Mouse (Mus musculus): Measurements from ENCODE around the gene B3galt1. TPM values are rescaled to one million over a fixed set of nuclear protein-coding genes. Genes with fewer than 3 reads are reported as not detected.

Gene B3galt1
- polyA plus RNA-seq, 1 experiment from 2014 or later = 8.9 TPM

GRCm38 (mm10) chr2:67627667-67628066 lies 62.0 kb downstream of the B3galt1 start:
- 0 out of 2 replicates have a peak, but pooled peaks cover 4% of the 10 kb centered on the region for H3K9me3 ChIP-seq (ENCODE audit: control insufficient read depth, low read length)
- H3K4me3 ChIP-seq (ENCODE audit: control insufficient read depth in 1 of 2, insufficient read depth in 1 of 2, low read depth in 1 of 2, low read length in 2 of 2) = no peak overlapping the region
- peaks cover 10 to 16% of the 10 kb centered on the region in 2 experiments for H3K4me1 ChIP-seq (ENCODE audit: control insufficient read depth in 2 of 2, insufficient read depth in 2 of 2, low read length in 2 of 2)
- no peak for ATAC-seq (ENCODE audit: insufficient number of reproducible peaks, insufficient read depth, low FRiP score, low read depth)
- H3K36me3 ChIP-seq (ENCODE audit: control insufficient read depth, insufficient read depth, low read length) = no peaks in the 10 kb centered on the region
- no peaks in the 10 kb centered on the region for H3K27me3 ChIP-seq (ENCODE audit: control insufficient read depth, insufficient read depth, low read length)
- H3K4me2 ChIP-seq (ENCODE audit: low read length) = peak overlapping the region; percentile 53
- 14% methylated on average over 3 of the region's 3 CpGs for WGBS
- H3K27ac ChIP-seq (replicated peaks in 1 of 2; ENCODE audit: control insufficient read depth in 1 of 2, insufficient read depth in 1 of 2, low read depth in 2 of 2, low read length in 2 of 2) = peak overlapping the region; percentile 41 to 89
- H3K9ac ChIP-seq (ENCODE audit: low read length) = no peak overlapping the region

DNA sequence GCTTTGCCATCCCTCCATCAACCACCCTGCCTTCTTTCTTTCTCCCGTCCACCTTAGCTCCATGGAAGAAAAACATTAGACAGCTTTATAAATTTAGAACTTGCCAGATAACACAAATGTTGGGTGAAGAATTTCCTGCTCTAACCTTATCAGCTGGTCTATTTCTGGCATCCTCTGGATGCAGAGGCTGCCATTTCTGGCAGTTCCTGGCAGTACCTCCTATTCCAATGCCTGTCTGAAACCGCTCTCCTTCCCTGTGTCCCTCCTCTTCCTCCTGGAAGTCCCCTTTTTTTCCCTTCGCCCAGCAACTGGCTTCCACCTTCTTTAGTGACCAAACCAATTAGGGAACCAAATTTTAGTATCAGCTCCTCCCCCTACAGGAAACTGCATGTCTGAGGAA lies 62.6 kb downstream of the B3galt1 start:
- H3K4me2 ChIP-seq (ENCODE audit: low read length) = peak overlapping the region; percentile 53

DNA sequence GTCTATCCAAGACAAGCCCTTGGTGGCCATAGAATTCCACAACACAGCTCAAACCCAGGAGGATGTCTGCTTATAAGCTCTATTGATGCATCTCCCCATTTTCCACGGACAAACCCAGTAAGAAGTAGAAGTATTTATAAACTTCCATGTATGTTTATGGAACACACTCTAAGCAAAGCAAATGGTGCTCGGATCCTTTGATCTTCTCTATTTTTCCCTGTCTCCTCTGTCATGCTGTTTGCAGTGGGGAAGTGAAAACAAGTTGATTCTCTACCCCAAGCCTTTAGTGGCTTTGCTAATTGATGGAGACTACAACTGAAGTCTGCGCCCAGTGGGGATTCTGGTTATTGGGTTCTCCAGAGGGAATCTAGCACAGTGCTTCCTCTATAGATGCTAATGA lies 89.2 kb downstream of the B3galt1 start:
- no peak overlapping the region for H3K4me2 ChIP-seq (ENCODE audit: low read length)
- H3K4me3 ChIP-seq (ENCODE audit: control insufficient read depth in 1 of 2, insufficient read depth in 1 of 2, low read depth in 1 of 2, low read length in 2 of 2) = no peak overlapping the region
- no peaks in the 10 kb centered on the region for H3K9me3 ChIP-seq (ENCODE audit: control insufficient read depth, low read length)
- ATAC-seq (ENCODE audit: insufficient number of reproducible peaks, insufficient read depth, low FRiP score, low read depth) = no peak
- no peaks in the 10 kb centered on the region for H3K4me1 ChIP-seq (ENCODE audit: control insufficient read depth in 2 of 2, insufficient read depth in 2 of 2, low read length in 2 of 2)
- H3K36me3 ChIP-seq (ENCODE audit: control insufficient read depth, insufficient read depth, low read length) = no peaks in the 10 kb centered on the region
- no peaks in the 10 kb centered on the region for H3K27me3 ChIP-seq (ENCODE audit: control insufficient read depth, insufficient read depth, low read length)
- no peak overlapping the region for H3K9ac ChIP-seq (ENCODE audit: low read length)
- WGBS = 71% methylated on average over 3 of the region's 3 CpGs
- H3K27ac ChIP-seq (replicated peaks in 1 of 2; ENCODE audit: control insufficient read depth in 1 of 2, insufficient read depth in 1 of 2, low read depth in 2 of 2, low read length in 2 of 2) = no peak overlapping the region

More for the DNA sequence above, 62.6 kb downstream of the B3galt1 start:
- 8% methylated on average over 3 of the region's 3 CpGs for WGBS
- H3K36me3 ChIP-seq (ENCODE audit: control insufficient read depth, insufficient read depth, low read length) = no peaks in the 10 kb centered on the region
- H3K9me3 ChIP-seq (ENCODE audit: control insufficient read depth, low read length) = 0 out of 2 replicates have a peak, but pooled peaks cover 4% of the 10 kb centered on the region
- peak overlapping the region; percentile 89 to 94 for H3K27ac ChIP-seq (replicated peaks in 1 of 2; ENCODE audit: control insufficient read depth in 1 of 2, insufficient read depth in 1 of 2, low read depth in 2 of 2, low read length in 2 of 2)
- peak; percentile 85 for ATAC-seq (ENCODE audit: insufficient number of reproducible peaks, insufficient read depth, low FRiP score, low read depth)
- H3K9ac ChIP-seq (ENCODE audit: low read length) = peak overlapping the region; percentile 42; the same call in 1 of the 2 replicates
- peaks cover 10 to 16% of the 10 kb centered on the region in 2 experiments for H3K4me1 ChIP-seq (ENCODE audit: control insufficient read depth in 2 of 2, insufficient read depth in 2 of 2, low read length in 2 of 2)
- no peak overlapping the region for H3K4me3 ChIP-seq (ENCODE audit: control insufficient read depth in 1 of 2, insufficient read depth in 1 of 2, low read depth in 1 of 2, low read length in 2 of 2)
- no peaks in the 10 kb centered on the region for H3K27me3 ChIP-seq (ENCODE audit: control insufficient read depth, insufficient read depth, low read length)

DNA sequence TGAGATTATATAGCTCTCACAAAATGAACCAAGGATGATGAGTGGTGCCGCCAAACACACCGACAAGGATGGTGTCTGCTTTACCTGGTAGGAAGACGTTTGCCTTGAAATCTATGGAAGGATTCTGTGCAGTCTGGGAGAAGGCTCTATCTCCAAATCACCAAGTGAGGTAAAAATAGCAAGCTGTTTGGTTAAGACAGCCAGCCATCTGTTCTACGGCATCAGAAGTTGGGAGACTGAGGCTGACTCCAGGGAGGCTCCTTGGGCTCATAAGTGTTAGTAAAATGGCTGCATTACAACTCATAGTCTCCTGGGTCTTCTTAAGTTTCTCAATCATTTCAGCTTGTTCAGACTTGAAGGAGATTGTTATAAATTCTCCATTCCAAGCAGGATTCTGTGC lies 91.7 kb downstream of the B3galt1 start:
- no peak for ATAC-seq (ENCODE audit: insufficient number of reproducible peaks, insufficient read depth, low FRiP score, low read depth)
- Histone ChIP-seq H3K36me3 (ENCODE audit: control insufficient read depth, insufficient read depth, low read length) (no peaks in the 10 kb centered on the region), H3K27me3 (ENCODE audit: control insufficient read depth, insufficient read depth, low read length) (no peaks in the 10 kb centered on the region), H3K4me2 (ENCODE audit: low read length) (no peak overlapping the region), H3K4me1 (ENCODE audit: control insufficient read depth in 2 of 2, insufficient read depth in 2 of 2, low read length in 2 of 2) (no peaks in the 10 kb centered on the region), H3K4me3 (ENCODE audit: control insufficient read depth in 1 of 2, insufficient read depth in 1 of 2, low read depth in 1 of 2, low read length in 2 of 2) (no peak overlapping the region), H3K9ac (ENCODE audit: low read length) (no peak overlapping the region), H3K9me3 (ENCODE audit: control insufficient read depth, low read length) (no peaks in the 10 kb centered on the region), H3K27ac (replicated peaks in 1 of 2; ENCODE audit: control insufficient read depth in 1 of 2, insufficient read depth in 1 of 2, low read depth in 2 of 2, low read length in 2 of 2) (no peak overlapping the region)
- WGBS = 58% methylated on average over 4 of the region's 4 CpGs

DNA sequence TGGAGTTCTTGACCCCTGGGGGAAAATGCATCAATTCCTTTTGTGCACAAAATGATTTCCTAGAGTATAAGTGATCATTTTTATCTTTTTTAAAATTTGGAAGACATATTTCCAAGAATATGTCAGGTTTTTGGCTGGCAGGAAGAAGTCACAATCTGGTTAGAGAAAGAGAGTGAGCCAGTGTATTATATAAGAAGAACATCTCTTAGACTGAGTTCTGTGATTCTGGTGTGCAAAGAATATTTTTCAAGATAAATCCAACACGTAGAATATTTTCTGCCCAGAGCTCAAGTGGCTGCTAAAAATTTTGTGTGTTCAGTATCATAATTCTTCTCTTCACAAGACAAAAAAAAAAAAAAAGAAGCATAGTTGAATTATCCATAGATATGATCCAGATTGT lies 92.4 kb downstream of the B3galt1 start:
- Histone ChIP-seq H3K4me1 (ENCODE audit: control insufficient read depth in 2 of 2, insufficient read depth in 2 of 2, low read length in 2 of 2) (no peaks in the 10 kb centered on the region), H3K4me2 (ENCODE audit: low read length) (no peak overlapping the region), H3K9ac (ENCODE audit: low read length) (no peak overlapping the region), H3K27ac (replicated peaks in 1 of 2; ENCODE audit: control insufficient read depth in 1 of 2, insufficient read depth in 1 of 2, low read depth in 2 of 2, low read length in 2 of 2) (no peak overlapping the region), H3K36me3 (ENCODE audit: control insufficient read depth, insufficient read depth, low read length) (no peaks in the 10 kb centered on the region), H3K27me3 (ENCODE audit: control insufficient read depth, insufficient read depth, low read length) (no peaks in the 10 kb centered on the region), H3K4me3 (ENCODE audit: control insufficient read depth in 1 of 2, insufficient read depth in 1 of 2, low read depth in 1 of 2, low read length in 2 of 2) (no peak overlapping the region), H3K9me3 (ENCODE audit: control insufficient read depth, low read length) (no peaks in the 10 kb centered on the region)
- no peak for ATAC-seq (ENCODE audit: insufficient number of reproducible peaks, insufficient read depth, low FRiP score, low read depth)
- 82% methylated on average over 1 of the region's 1 CpGs for WGBS

DNA sequence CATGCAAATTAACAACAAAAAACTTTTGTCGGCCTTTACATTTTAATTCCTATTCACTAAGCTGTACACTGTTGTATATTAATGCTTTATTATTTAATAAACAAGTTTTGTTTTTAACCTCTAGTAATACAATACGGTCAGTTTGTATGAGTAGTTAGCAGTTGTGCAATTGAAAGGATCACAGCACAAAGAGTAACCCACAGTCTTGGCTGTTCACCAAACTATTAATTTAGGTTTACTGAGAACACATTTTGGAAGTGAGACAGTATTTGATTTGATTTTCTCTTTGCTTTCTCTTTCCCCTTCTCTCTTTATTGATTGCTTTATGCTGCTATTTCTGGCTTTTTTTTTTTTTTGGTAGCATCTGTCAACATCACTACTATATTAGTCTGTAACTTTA lies 106.0 kb downstream of the B3galt1 start:
- Histone ChIP-seq H3K4me2 (ENCODE audit: low read length) (no peak overlapping the region), H3K4me3 (ENCODE audit: control insufficient read depth in 1 of 2, insufficient read depth in 1 of 2, low read depth in 1 of 2, low read length in 2 of 2) (no peak overlapping the region), H3K36me3 (ENCODE audit: control insufficient read depth, insufficient read depth, low read length) (no peaks in the 10 kb centered on the region), H3K27me3 (ENCODE audit: control insufficient read depth, insufficient read depth, low read length) (no peaks in the 10 kb centered on the region), H3K9me3 (ENCODE audit: control insufficient read depth, low read length) (no peaks in the 10 kb centered on the region), H3K9ac (ENCODE audit: low read length) (no peak overlapping the region), H3K27ac (replicated peaks in 1 of 2; ENCODE audit: control insufficient read depth in 1 of 2, insufficient read depth in 1 of 2, low read depth in 2 of 2, low read length in 2 of 2) (no peak overlapping the region), H3K4me1 (ENCODE audit: control insufficient read depth in 2 of 2, insufficient read depth in 2 of 2, low read length in 2 of 2) (no peaks in the 10 kb centered on the region)
- ATAC-seq (ENCODE audit: insufficient number of reproducible peaks, insufficient read depth, low FRiP score, low read depth) = no peak
- WGBS = 96% methylated on average over 2 of the region's 2 CpGs

GRCm38 (mm10) chr2:67677697-67678096 lies 112.0 kb downstream of the B3galt1 start:
- no peak for ATAC-seq (ENCODE audit: insufficient number of reproducible peaks, insufficient read depth, low FRiP score, low read depth)
- Histone ChIP-seq H3K27me3 (ENCODE audit: control insufficient read depth, insufficient read depth, low read length) (no peaks in the 10 kb centered on the region), H3K27ac (replicated peaks in 1 of 2; ENCODE audit: control insufficient read depth in 1 of 2, insufficient read depth in 1 of 2, low read depth in 2 of 2, low read length in 2 of 2) (no peak overlapping the region), H3K36me3 (ENCODE audit: control insufficient read depth, insufficient read depth, low read length) (no peaks in the 10 kb centered on the region), H3K9ac (ENCODE audit: low read length) (no peak overlapping the region), H3K4me3 (ENCODE audit: control insufficient read depth in 1 of 2, insufficient read depth in 1 of 2, low read depth in 1 of 2, low read length in 2 of 2) (no peak overlapping the region), H3K4me2 (ENCODE audit: low read length) (no peak overlapping the region), H3K9me3 (ENCODE audit: control insufficient read depth, low read length) (no peaks in the 10 kb centered on the region), H3K4me1 (ENCODE audit: control insufficient read depth in 2 of 2, insufficient read depth in 2 of 2, low read length in 2 of 2) (no peaks in the 10 kb centered on the region)
- 86% methylated on average over 4 of the region's 4 CpGs for WGBS

- H3K9ac ChIP-seq (ENCODE audit: low read length) = no peak overlapping the region
- ATAC-seq (ENCODE audit: insufficient number of reproducible peaks, insufficient read depth, low FRiP score, low read depth) = no peak
- no peaks in the 10 kb centered on the region for H3K27me3 ChIP-seq (ENCODE audit: control insufficient read depth, insufficient read depth, low read length)
- no peak overlapping the region for H3K4me3 ChIP-seq (ENCODE audit: control insufficient read depth in 1 of 2, insufficient read depth in 1 of 2, low read depth in 1 of 2, low read length in 2 of 2)
- no peak overlapping the region for H3K27ac ChIP-seq (replicated peaks in 1 of 2; ENCODE audit: control insufficient read depth in 1 of 2, insufficient read depth in 1 of 2, low read depth in 2 of 2, low read length in 2 of 2)
- H3K36me3 ChIP-seq (ENCODE audit: control insufficient read depth, insufficient read depth, low read length) = no peaks in the 10 kb centered on the region
- no peaks in the 10 kb centered on the region for H3K4me1 ChIP-seq (ENCODE audit: control insufficient read depth in 2 of 2, insufficient read depth in 2 of 2, low read length in 2 of 2)
- 79% methylated on average over 5 of the region's 5 CpGs for WGBS
- no peak overlapping the region for H3K4me2 ChIP-seq (ENCODE audit: low read length)
- no peaks in the 10 kb centered on the region for H3K9me3 ChIP-seq (ENCODE audit: control insufficient read depth, low read length)
Measured at GRCm38 (mm10) chr2:67724249-67724648, 158.6 kb downstream of the B3galt1 start.

All from heart, embryonic 14.5 days (tissue).